Mouse (Mus musculus) E14TG2a.4 (cell line): ENCODE measurements around the gene Scgb2b7.
"Not testable (repeated sequence)": the region's sequence is repeated elsewhere in the genome, so short reads cannot be mapped to it uniquely, and the experiment has no call there.

ENCODE experiments used
- H3K27me3 ChIP-seq: 2 replicates; pipeline ENCODE4 v1.6.1; 2014; ENCODE audit warnings: low read length, control low read depth; ENCODE audit not compliant: insufficient read depth
- H3K36me3 ChIP-seq: 2 replicates; pipeline ENCODE4 v1.6.1; 2014; ENCODE audit warnings: low read length, control low read depth; ENCODE audit not compliant: insufficient read depth
- H3K4me1 ChIP-seq: replicated peaks from 2 replicates; pipeline ENCODE4 v1.6.1; 2014; ENCODE audit warnings: low read depth, low read length, control low read depth
- H3K4me3 ChIP-seq: replicated peaks from 2 replicates; pipeline ENCODE4 v1.5.1; 2014; ENCODE audit warnings: mild to moderate bottlenecking, low read length
- H3K9me3 ChIP-seq: 2 replicates; pipeline ENCODE4 v1.6.1; 2014; ENCODE audit warnings: low read length, control low read depth

Gene Scgb2b7

DNA sequence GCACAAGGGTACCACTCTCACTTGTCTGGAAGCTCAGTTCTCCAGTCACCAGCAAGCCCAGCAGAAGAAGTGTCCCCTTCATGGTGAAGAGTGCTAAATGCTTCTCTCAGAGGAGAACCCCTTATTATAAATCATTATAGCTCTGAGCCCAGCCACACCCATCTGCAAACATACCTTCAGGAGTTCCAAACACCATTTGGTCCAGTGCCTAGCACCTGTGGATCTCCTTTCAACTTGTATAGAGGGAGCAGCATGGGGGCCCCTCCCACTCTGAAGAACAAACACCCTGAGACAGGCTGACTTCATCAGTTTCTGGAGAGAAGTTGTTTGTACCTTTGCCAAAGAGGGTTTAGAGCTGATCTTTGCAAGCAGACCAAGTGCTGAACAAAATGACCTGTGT, at the start of gene Scgb2b7:
Gene Scgb2b7 (minus strand): TSS at position 101 of the 400 bp plus-strand sequence.
- H3K4me3 ChIP-seq, H3K4me1 ChIP-seq, H3K9me3 ChIP-seq, H3K36me3 ChIP-seq, H3K27me3 ChIP-seq: not testable (repeated sequence)

DNA sequence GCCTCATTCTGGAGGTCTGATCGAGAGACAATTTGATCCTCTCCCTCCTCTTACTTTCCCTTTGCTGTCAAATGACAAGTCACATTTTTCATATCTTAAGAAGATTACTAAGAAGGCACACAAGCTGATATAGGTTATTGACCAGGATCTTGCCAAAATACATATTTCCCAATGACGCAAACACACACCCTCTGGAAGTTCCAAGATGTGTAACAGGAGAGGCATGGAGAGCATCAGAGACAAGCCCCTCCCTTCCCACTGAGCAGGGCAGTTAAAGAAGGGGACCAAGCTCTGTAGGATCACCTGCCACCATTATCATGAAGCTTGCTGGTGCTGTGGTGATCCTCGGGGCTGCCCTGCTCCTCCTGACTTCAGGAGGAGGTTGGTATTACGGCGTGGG, 6.8 kb upstream of the Scgb2b7 start, which contains the start of gene Scgb1b7:
Gene Scgb1b7 (plus strand): TSS at position 301 of the 400 bp plus-strand sequence.
- not testable (repeated sequence) for H3K4me3 ChIP-seq, H3K27me3 ChIP-seq, H3K9me3 ChIP-seq, H3K4me1 ChIP-seq, H3K36me3 ChIP-seq
